Mouse (Mus musculus) embryonic fibroblast, embryonic 13.5 days (primary cell): ENCODE measurements around the gene Oca2. TPM values are rescaled to one million over a fixed set of nuclear protein-coding genes. Genes with fewer than 3 reads are reported as not detected.

Experiments
- H3K27ac ChIP-seq: 2 replicates; pipeline ENCODE4 v1.5.1; 2012; ENCODE audit warnings: low read length, control low read depth, inconsistent platforms; ENCODE audit not compliant: insufficient read depth
- H3K4me1 ChIP-seq: 2 replicates; pipeline ENCODE4 v1.6.1; 2011; ENCODE audit warnings: low read length; ENCODE audit not compliant: control insufficient read depth, insufficient read depth
- H3K4me3 ChIP-seq: 2 replicates; pipeline ENCODE4 v1.5.1; 2011; ENCODE audit warnings: mild to moderate bottlenecking, control low read depth, low read length; ENCODE audit not compliant: insufficient read depth
- CTCF ChIP-seq: IDR thresholded peaks from 2 replicates; pipeline ENCODE4 v1.5.1; 2011; ENCODE audit warnings: mild to moderate bottlenecking, control low read depth, low read length, moderate library complexity, borderline replicate concordance; ENCODE audit not compliant: insufficient read depth
- POLR2A ChIP-seq: IDR thresholded peaks from 2 replicates; pipeline ENCODE4 v1.6.1; 2011; ENCODE audit warnings: low read depth, mild to moderate bottlenecking, control low read depth, low read length, moderate library complexity
- polyA plus RNA-seq: library from polyadenylated mRNA; stranded (reverse); fragments of >200 nt; gene quantifications from 2 replicates; pipeline ENCODE4 v1.2.4, GENCODE M21; 2011; ENCODE audit warnings: low read depth; ENCODE audit not compliant: missing spikeins, insufficient read length

The Oca2 gene
- polyA plus RNA-seq, 1 experiment = not detected

GRCm38 (mm10) chr7:56381750-56382421 lies 142.3 kb downstream of the Oca2 start:
- no peak overlapping the region for H3K4me3 ChIP-seq
- no peak overlapping the region for H3K27ac ChIP-seq
- TF ChIP-seq POLR2A (no peak), CTCF (no peak)
- H3K4me1 ChIP-seq = no peaks in the 10 kb centered on the region

- Histone ChIP-seq H3K4me3 (no peak overlapping the region), H3K27ac (no peak overlapping the region), H3K4me1 (no peaks in the 10 kb centered on the region)
- TF ChIP-seq CTCF (no peak), POLR2A (no peak)
Observed at GRCm38 (mm10) chr7:56382706-56383105, 143.1 kb downstream of the Oca2 start.

GRCm38 (mm10) chr7:56388295-56388694 lies 148.7 kb downstream of the Oca2 start:
- no peak for TF ChIP-seq CTCF
- no peak for TF ChIP-seq POLR2A
- H3K27ac ChIP-seq = no peak overlapping the region

GRCm38 (mm10) chr7:56418182-56418836 lies 178.7 kb downstream of the Oca2 start:
- Histone ChIP-seq H3K4me1 (no peaks in the 10 kb centered on the region), H3K4me3 (no peak overlapping the region)
- TF ChIP-seq POLR2A (no peak), CTCF (no peak)

More at GRCm38 (mm10) chr7:56388295-56388694, 148.7 kb downstream of the Oca2 start:
- H3K4me1 ChIP-seq = no peaks in the 10 kb centered on the region
- H3K4me3 ChIP-seq = no peak overlapping the region

GRCm38 (mm10) chr7:56419253-56419844 lies 179.8 kb downstream of the Oca2 start:
- H3K4me3 ChIP-seq = no peak overlapping the region
- TF ChIP-seq CTCF (no peak), POLR2A (no peak)
- no peak overlapping the region for H3K27ac ChIP-seq
- H3K4me1 ChIP-seq = no peaks in the 10 kb centered on the region

More at GRCm38 (mm10) chr7:56418182-56418836, 178.7 kb downstream of the Oca2 start:
- H3K27ac ChIP-seq = no peak overlapping the region

GRCm38 (mm10) chr7:56421946-56422345 lies 182.4 kb downstream of the Oca2 start:
- Histone ChIP-seq H3K27ac (no peak overlapping the region), H3K4me3 (no peak overlapping the region), H3K4me1 (no peaks in the 10 kb centered on the region)
- no peak for TF ChIP-seq POLR2A
- TF ChIP-seq CTCF = no peak

GRCm38 (mm10) chr7:56423548-56423947 lies 184.0 kb downstream of the Oca2 start:
- TF ChIP-seq POLR2A (no peak), CTCF (no peak)
- Histone ChIP-seq H3K4me3 (no peak overlapping the region), H3K4me1 (no peaks in the 10 kb centered on the region), H3K27ac (no peak overlapping the region)

- no peaks in the 10 kb centered on the region for H3K4me1 ChIP-seq
- TF ChIP-seq CTCF (no peak), POLR2A (no peak)
Observed at GRCm38 (mm10) chr7:56460814-56461520, 221.4 kb downstream of the Oca2 start.

GRCm38 (mm10) chr7:56498242-56498641 lies 258.7 kb downstream of the Oca2 start:
- TF ChIP-seq CTCF = no peak
- no peak for TF ChIP-seq POLR2A
- Histone ChIP-seq H3K4me3 (no peak overlapping the region), H3K27ac (no peak overlapping the region), H3K4me1 (no peaks in the 10 kb centered on the region)

More at GRCm38 (mm10) chr7:56460814-56461520, 221.4 kb downstream of the Oca2 start:
- no peak overlapping the region for H3K4me3 ChIP-seq
- no peak overlapping the region for H3K27ac ChIP-seq
